Mouse (Mus musculus) left cerebral cortex, postnatal 4 days (tissue): Measurements from ENCODE around the gene Msmp. TPM values are rescaled to one million over a fixed set of nuclear protein-coding genes. Genes with fewer than 3 reads are reported as not detected.

Source experiments
- microRNA-seq: library from miRNA; unstranded; fragments of <30 nt; microRNA quantifications from one replicate; pipeline ENCODE4 v1.2.0, GENCODE M21; 2022
- total RNA-seq, 2 experiments: library from RNA; stranded (reverse); gene quantifications; 2 replicates each; pipeline ENCODE4 v1.2.3; 2021

Msmp gene
- total RNA-seq, 2 experiments from 2014 or later = not detected

Small RNAs within 50 kb of the gene (microRNA-seq; reads per million reads assigned to microRNA genes)
- not detected for gene Gm25262

Other genes with a start within 250 kb of the Msmp start
- gene Rusc2, start 202.5 kb downstream of the Msmp start, total RNA-seq = 100 to 1,000 TPM; 185 to 188 TPM
- gene Fam166b, start 155.4 kb downstream of the Msmp start, total RNA-seq = 1 to 10 TPM; 1.0 to 1.3 TPM
- 100 to 1,000 TPM; 106 to 108 TPM for gene Tesk1, start 142.6 kb downstream of the Msmp start, total RNA-seq
- not detected for gene Cd72, start 129.9 kb downstream of the Msmp start, total RNA-seq
- not detected for gene Sit1, start 100.8 kb downstream of the Msmp start, total RNA-seq
- 10 to 100 TPM; 29.9 to 34.3 TPM for gene Ccdc107, start 91.6 kb downstream of the Msmp start, total RNA-seq
- 1 to 10 TPM; 3.6 to 3.8 TPM for gene Arhgef39, start 84.8 kb downstream of the Msmp start, total RNA-seq
- under 1 TPM; 0.83 to 0.84 TPM for gene Car9, start 77.5 kb downstream of the Msmp start, total RNA-seq
- gene Tpm2, start 60.7 kb downstream of the Msmp start, total RNA-seq = 1 to 10 TPM; 4.7 to 5.2 TPM
- 10 to 100 TPM; 63.2 to 67.5 TPM for gene Creb3, start 22.2 kb downstream of the Msmp start, total RNA-seq
- gene Tln1, start 21.8 kb downstream of the Msmp start, total RNA-seq = 10 to 100 TPM; 49.1 to 59.1 TPM
- gene Rgp1, start 5.8 kb downstream of the Msmp start, total RNA-seq = 10 to 100 TPM; 47.1 to 54.1 TPM
- gene Gba2, start 5.6 kb downstream of the Msmp start, total RNA-seq = 10 to 100 TPM; 63.9 to 71.7 TPM
- 10 to 100 TPM; 56.5 to 65.2 TPM for gene Npr2, start 47.4 kb upstream of the Msmp start, total RNA-seq
- gene Spag8, start 69.1 kb upstream of the Msmp start, total RNA-seq = 1 to 10 TPM; 2.0 to 2.4 TPM
- gene Hint2, start 72.0 kb upstream of the Msmp start, total RNA-seq = 10 to 100 TPM; 21.1 to 23.9 TPM
- 10 to 100 TPM; 50.1 to 52.5 TPM for gene Tmem8b, start 84.5 kb upstream of the Msmp start, total RNA-seq
- gene Fam221b, start 84.7 kb upstream of the Msmp start, total RNA-seq = under 1 TPM; 0.88 to 0.93 TPM
- not detected for gene Olfr70, start 116.3 kb upstream of the Msmp start, total RNA-seq
- not detected for gene Olfr71, start 125.8 kb upstream of the Msmp start, total RNA-seq
- under 1 TPM; 0.64 to 0.70 TPM for gene Hrct1, start 142.7 kb upstream of the Msmp start, total RNA-seq
- under 1 TPM; 0.34 to 0.38 TPM for gene Spaar, start 145.5 kb upstream of the Msmp start, total RNA-seq
- not detected for gene Olfr159, start 186.5 kb upstream of the Msmp start, total RNA-seq
- gene Olfr156, start 239.4 kb upstream of the Msmp start, total RNA-seq = not detected